Mouse (Mus musculus): ENCODE results near the gene Dock10.
A peak's percentile ranks its signal among the peaks of the same experiment; 100 is the strongest.

Gene Dock10

GRCm38 (mm10) chr1:80655195-80655594, 103.1 kb downstream of the Dock10 start:
- DNase-seq, result no peak

GRCm38 (mm10) chr1:80654177-80654576, 104.2 kb downstream of the Dock10 start:
- DNase-seq, result no peak

- no peak for DNase-seq
Observed at GRCm38 (mm10) chr1:80652803-80653202, 105.5 kb downstream of the Dock10 start.

GRCm38 (mm10) chr1:80652083-80652482, 106.2 kb downstream of the Dock10 start:
- no peak for DNase-seq

- no peak for DNase-seq
Observed at GRCm38 (mm10) chr1:80646602-80647001, 111.7 kb downstream of the Dock10 start.

- no peak for DNase-seq
Observed at GRCm38 (mm10) chr1:80643866-80644451, 114.4 kb downstream of the Dock10 start.

- no peak for DNase-seq
Observed at GRCm38 (mm10) chr1:80641832-80642231, 116.5 kb downstream of the Dock10 start.

- DNase-seq, result no peak
Observed at GRCm38 (mm10) chr1:80641288-80641687, 117.0 kb downstream of the Dock10 start.

GRCm38 (mm10) chr1:80639553-80639952, 118.8 kb downstream of the Dock10 start:
- DNase-seq, result no peak

- DNase-seq, result peak; percentile 20 to 40
Observed at GRCm38 (mm10) chr1:80637214-80637705, 121.1 kb downstream of the Dock10 start.

- no peak for DNase-seq
Observed at GRCm38 (mm10) chr1:80635825-80636224, 122.5 kb downstream of the Dock10 start.

- no peak for DNase-seq
Observed at GRCm38 (mm10) chr1:80633536-80633935, 124.8 kb downstream of the Dock10 start.

- DNase-seq, result no peak
Observed at GRCm38 (mm10) chr1:80630179-80631149, 127.9 kb downstream of the Dock10 start.

GRCm38 (mm10) chr1:80628054-80628453, 130.3 kb downstream of the Dock10 start:
- no peak for DNase-seq

- no peak for DNase-seq
Observed at GRCm38 (mm10) chr1:80626800-80627199, 131.5 kb downstream of the Dock10 start.

- no peak for DNase-seq
Observed at GRCm38 (mm10) chr1:80625371-80625770, 133.0 kb downstream of the Dock10 start.

GRCm38 (mm10) chr1:80624552-80624951, 133.8 kb downstream of the Dock10 start:
- no peak for DNase-seq

GRCm38 (mm10) chr1:80622646-80623045, 135.7 kb downstream of the Dock10 start:
- DNase-seq, result no peak

GRCm38 (mm10) chr1:80619100-80619499, 139.2 kb downstream of the Dock10 start:
- DNase-seq, result no peak

- no peak for DNase-seq
Observed at GRCm38 (mm10) chr1:80616671-80617070, 141.7 kb downstream of the Dock10 start.

- DNase-seq, result no peak
Observed at GRCm38 (mm10) chr1:80614750-80615149, 143.6 kb downstream of the Dock10 start.

- DNase-seq, result no peak
Observed at GRCm38 (mm10) chr1:80613395-80614011, 144.8 kb downstream of the Dock10 start.

GRCm38 (mm10) chr1:80607546-80607945, 150.8 kb downstream of the Dock10 start:
- DNase-seq, result no peak
